Mouse (Mus musculus) pancreas, adult 10 weeks (tissue): ENCODE measurements around the gene Olfr593. TPM values are rescaled to one million over a fixed set of nuclear protein-coding genes. Genes with fewer than 3 reads are reported as not detected.

Experiments used
- polyA plus RNA-seq: library from polyadenylated mRNA; stranded (reverse); fragments of 350-450 nt; fragmentation: Illumina TruSeq; extraction: RNeasy Lipid Tissue Mini Kit (QIAGEN cat#74804); gene quantifications from one replicate; pipeline ENCODE4 v1.2.3, GENCODE M21; 2015; ENCODE audit warnings: low read depth, low replicate concordance; ENCODE audit not compliant: insufficient read depth

Olfr593 gene
- not detected for polyA plus RNA-seq

DNA sequence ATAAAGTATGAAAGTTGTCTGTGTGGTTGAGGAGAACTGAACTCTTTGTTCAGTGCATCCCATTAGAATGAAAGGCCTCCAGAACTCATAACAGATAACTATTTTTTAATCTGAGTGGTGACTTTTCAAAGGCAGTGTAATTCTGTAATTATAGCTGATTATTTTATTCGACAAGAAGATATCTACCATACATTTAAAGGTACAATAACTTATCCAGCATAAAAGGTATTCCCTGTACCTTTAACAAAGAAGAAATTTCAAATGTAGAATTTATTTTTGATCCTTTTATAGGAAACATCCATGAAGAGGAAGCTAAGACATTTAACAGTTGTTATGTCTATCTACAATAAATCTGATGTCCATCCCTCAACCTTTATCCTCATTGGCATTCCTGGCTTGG is at the start of gene Olfr593:
Gene Olfr593, plus strand, starts transcription at position 301 of the 400 bp plus-strand sequence.

DNA sequence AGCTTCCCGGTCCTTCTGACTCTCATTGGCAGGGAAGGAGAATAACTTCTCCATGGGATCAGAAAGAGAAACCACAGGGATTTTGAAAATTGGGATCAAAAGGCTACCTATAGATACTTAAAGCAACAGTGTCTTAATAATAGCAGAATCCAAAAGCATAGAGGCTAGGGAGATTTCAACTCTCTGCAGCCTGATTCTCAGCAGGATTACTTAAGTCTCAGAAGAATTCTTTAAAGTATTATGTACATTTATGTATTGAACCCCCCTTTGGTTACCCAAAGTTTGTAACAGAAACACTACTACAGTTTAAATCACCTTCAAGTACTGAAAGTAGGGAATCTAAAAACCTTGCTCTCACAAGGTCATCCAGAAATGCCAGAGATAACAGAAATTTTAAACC is 33.4 kb upstream of the Olfr593 start, which contains the start of gene Olfr591:
Gene Olfr591, minus strand, starts transcription at position 101 of the 400 bp plus-strand sequence.

DNA sequence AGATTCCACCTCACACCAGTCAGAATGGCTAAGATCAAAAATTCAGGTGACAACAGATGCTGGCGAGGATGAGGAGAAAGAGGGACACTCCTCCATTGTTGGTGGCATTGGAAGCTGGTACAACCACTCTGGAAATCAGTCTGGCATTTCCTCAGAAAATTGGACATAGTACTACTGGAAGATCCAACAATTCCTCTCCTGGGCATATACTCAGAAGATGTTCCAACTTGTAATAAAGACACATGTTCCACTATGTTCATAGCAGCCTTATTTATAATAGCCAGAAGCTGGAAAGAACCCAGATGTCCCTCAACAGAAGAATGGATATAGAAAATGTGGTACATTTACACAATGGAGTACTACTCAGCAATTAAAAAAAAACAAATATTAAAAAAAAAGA is 27.2 kb upstream of the Olfr593 start, which contains the start of gene Olfr592:
Gene Olfr592, plus strand, starts transcription at position 301 of the 400 bp plus-strand sequence.

DNA sequence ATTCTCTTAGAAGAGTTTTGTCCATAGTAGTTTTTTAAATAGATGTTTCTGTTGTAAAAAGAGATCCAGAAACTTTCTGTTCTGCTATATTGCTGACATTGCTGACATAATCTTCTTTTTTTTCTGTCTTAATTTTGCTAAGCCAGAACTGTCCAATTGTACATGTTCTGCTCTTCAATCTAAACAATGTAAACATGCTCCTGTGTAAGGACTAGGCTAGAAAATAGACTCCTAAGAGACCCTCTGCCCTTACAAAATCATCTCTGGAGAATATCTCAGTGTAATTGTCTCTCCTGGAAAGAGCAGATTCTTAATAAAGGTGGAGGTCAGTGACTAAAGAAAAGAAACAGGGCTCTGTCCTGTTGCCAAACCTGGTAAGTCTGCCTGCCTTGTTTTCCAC is 5.0 kb downstream of the Olfr593 start, which contains the start of gene Olfr594:
Gene Olfr594, plus strand, starts transcription at position 301 of the 400 bp plus-strand sequence.

DNA sequence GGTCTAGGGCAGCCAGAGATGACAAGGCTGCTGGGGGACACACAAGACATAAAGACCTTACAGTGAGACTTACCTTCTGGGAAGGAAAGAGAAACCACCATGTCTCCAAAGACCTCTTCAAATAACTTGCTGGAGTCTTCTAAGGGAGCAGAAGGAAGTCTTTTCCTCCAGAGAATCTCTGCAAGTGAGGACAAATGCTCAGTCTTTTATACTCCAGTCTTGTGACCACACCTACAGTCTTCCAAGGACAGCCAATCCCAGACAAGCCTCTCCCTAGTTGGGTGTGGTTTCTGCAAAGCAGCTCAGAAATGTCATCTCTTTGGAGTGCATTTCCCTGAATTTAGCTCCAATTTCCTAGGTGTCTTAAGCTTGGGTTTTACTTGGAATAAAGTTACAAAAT is 40.7 kb downstream of the Olfr593 start, which contains the start of gene Usp17ld:
Gene Usp17ld, minus strand, starts transcription at position 101 of the 400 bp plus-strand sequence.

Other genes with a start within 250 kb of the Olfr593 start
- not detected for gene Olfr576, start 249.2 kb upstream of the Olfr593 start, polyA plus RNA-seq
- not detected for gene Olfr577, start 235.9 kb upstream of the Olfr593 start, polyA plus RNA-seq
- not detected for gene Olfr578, start 222.5 kb upstream of the Olfr593 start, polyA plus RNA-seq
- not detected for gene Olfr582, start 173.8 kb upstream of the Olfr593 start, polyA plus RNA-seq
- gene Olfr583, start 160.6 kb upstream of the Olfr593 start, polyA plus RNA-seq: not detected
- not detected for gene Olfr584, start 130.0 kb upstream of the Olfr593 start, polyA plus RNA-seq
- gene Olfr585, start 114.1 kb upstream of the Olfr593 start, polyA plus RNA-seq: not detected
- gene Olfr586, start 86.2 kb upstream of the Olfr593 start, polyA plus RNA-seq: not detected
- gene Olfr588-ps1, start 71.0 kb upstream of the Olfr593 start, polyA plus RNA-seq: not detected
- gene Olfr589, start 55.5 kb upstream of the Olfr593 start, polyA plus RNA-seq: not detected
- not detected for gene Olfr591, start 33.5 kb upstream of the Olfr593 start, polyA plus RNA-seq
- not detected for gene Olfr592, start 27.1 kb upstream of the Olfr593 start, polyA plus RNA-seq
- not detected for gene Olfr594, start 5.1 kb downstream of the Olfr593 start, polyA plus RNA-seq
- not detected for gene Usp17ld, start 40.6 kb downstream of the Olfr593 start, polyA plus RNA-seq
- gene Olfr596, start 93.8 kb downstream of the Olfr593 start, polyA plus RNA-seq: not detected
- gene Olfr597, start 104.5 kb downstream of the Olfr593 start, polyA plus RNA-seq: not detected
- not detected for gene Olfr598, start 111.7 kb downstream of the Olfr593 start, polyA plus RNA-seq
- not detected for gene Olfr599, start 124.1 kb downstream of the Olfr593 start, polyA plus RNA-seq
- not detected for gene Olfr600, start 137.8 kb downstream of the Olfr593 start, polyA plus RNA-seq
- gene Olfr601, start 150.8 kb downstream of the Olfr593 start, polyA plus RNA-seq: not detected
- not detected for gene Olfr603, start 174.3 kb downstream of the Olfr593 start, polyA plus RNA-seq
- not detected for gene Usp17lc, start 203.2 kb downstream of the Olfr593 start, polyA plus RNA-seq
- not detected for gene Olfr605, start 233.6 kb downstream of the Olfr593 start, polyA plus RNA-seq
- not detected for gene Olfr606, start 237.2 kb downstream of the Olfr593 start, polyA plus RNA-seq